Mouse (Mus musculus) intestine, postnatal 0 days (tissue): ENCODE data around the gene Nos3. TPM values are rescaled to one million over a fixed set of nuclear protein-coding genes. Genes with fewer than 3 reads are reported as not detected.

ENCODE experiments used
- ATAC-seq: fragments of 200-750 bp; cut with Nextera tagmentation; 2 replicates; pipeline ENCODE4 v1.8.0; 2017; ENCODE audit warnings: mild to moderate bottlenecking, moderate TSS enrichment, moderate library complexity
- H3K27ac ChIP-seq: fragments of 300-500 bp; sonication (generic); 2 replicates; pipeline ENCODE4 v1.5.1; 2014; ENCODE audit warnings: mild to moderate bottlenecking, low read depth, low read length, moderate library complexity
- H3K27me3 ChIP-seq: fragments of 300-500 bp; sonication (generic); replicated peaks from 2 replicates; pipeline ENCODE4 v1.6.1; 2014; ENCODE audit warnings: low read length, mixed read lengths; ENCODE audit not compliant: control insufficient read depth, insufficient read depth
- H3K36me3 ChIP-seq: fragments of 300-500 bp; sonication (generic); 2 replicates; pipeline ENCODE4 v1.6.1; 2014; ENCODE audit warnings: mild to moderate bottlenecking, moderate library complexity; ENCODE audit not compliant: control insufficient read depth, insufficient read depth
- H3K4me1 ChIP-seq: fragments of 300-500 bp; sonication (generic); replicated peaks from 2 replicates; pipeline ENCODE4 v1.6.1; 2014; ENCODE audit warnings: antibody characterized with exemption, low read length, mixed read lengths; ENCODE audit not compliant: control insufficient read depth, insufficient read depth
- H3K4me2 ChIP-seq: fragments of 300-500 bp; sonication (generic); replicated peaks from 2 replicates; pipeline ENCODE4 v1.6.1; 2014; ENCODE audit warnings: low read depth, mild to moderate bottlenecking, moderate library complexity
- H3K4me3 ChIP-seq: fragments of 300-500 bp; sonication (generic); 2 replicates; pipeline ENCODE4 v1.5.1; 2014; ENCODE audit warnings: low read depth, low read length
- H3K9ac ChIP-seq: fragments of 300-500 bp; sonication (generic); 2 replicates; pipeline ENCODE4 v1.6.1; 2014; ENCODE audit warnings: mild to moderate bottlenecking, low read depth, low read length
- H3K9me3 ChIP-seq: fragments of 300-500 bp; sonication (generic); 2 replicates; pipeline ENCODE4 v1.6.1; 2016; ENCODE audit warnings: mixed run types; ENCODE audit not compliant: control insufficient read depth
- CTCF ChIP-seq: sonication (generic); IDR thresholded peaks from 2 replicates; pipeline ENCODE4 v1.5.1; 2016; ENCODE audit warnings: low read depth, mild to moderate bottlenecking, control low read depth, antibody characterized with exemption, moderate library complexity
- WGBS: fragments of 180-500 bp; shearing (Covaris S2); extraction: QIAGEN DNeasy Blood & Tissue Kit; methylation state at CpG from one replicate; pipeline ENCODE4 v1.1.7; 2014; 5-methylcytosine and 5-hydroxymethylcytosine counted together
- polyA plus RNA-seq: library from polyadenylated mRNA; unstranded; fragments of >200 nt; fragmentation: Nextera tagmentation; extraction: Ambion mirVana; gene quantifications from 2 replicates; pipeline ENCODE4 v1.2.1, GENCODE M21; 2015

Nos3 gene
- polyA plus RNA-seq, 1 experiment from 2014 or later, result 3.5 TPM

GRCm38 (mm10) chr5:24326166-24326841 is 38.3 kb upstream of the Nos3 start:
- Histone ChIP-seq H3K27me3 (no peaks in the 10 kb centered on the region), H3K4me3 (no peak overlapping the region), H3K36me3 (no peaks in the 10 kb centered on the region), H3K4me1 (no peaks in the 10 kb centered on the region), H3K9me3 (no peaks in the 10 kb centered on the region), H3K9ac (no peak overlapping the region), H3K27ac (no peak overlapping the region), H3K4me2 (no peak overlapping the region)
- no peak for ATAC-seq
- no peak for TF ChIP-seq CTCF
- WGBS, result 91% methylated on average over 15 of the region's 15 CpGs

- 70% methylated on average over 4 of the region's 4 CpGs for WGBS
- Histone ChIP-seq H3K27me3 (no peaks in the 10 kb centered on the region), H3K4me3 (no peak overlapping the region), H3K9me3 (no peaks in the 10 kb centered on the region), H3K36me3 (no peaks in the 10 kb centered on the region; the same call in 1 of the 2 replicates), H3K9ac (no peak overlapping the region), H3K4me1 (no peaks in the 10 kb centered on the region), H3K27ac (no peak overlapping the region), H3K4me2 (no peak overlapping the region)
- no peak for ATAC-seq
- TF ChIP-seq CTCF, result no peak
Observed at GRCm38 (mm10) chr5:24326842-24327417, 37.7 kb upstream of the Nos3 start.

GRCm38 (mm10) chr5:24328813-24329211 is 35.8 kb upstream of the Nos3 start:
- Histone ChIP-seq H3K9ac (0 out of 2 replicates have a peak overlapping the region, but pooled peaks have one; percentile 23), H3K27ac (no peak overlapping the region), H3K36me3 (no peaks in the 10 kb centered on the region; the same call in 1 of the 2 replicates), H3K4me1 (no peaks in the 10 kb centered on the region), H3K27me3 (no peaks in the 10 kb centered on the region), H3K4me3 (peak overlapping the region; percentile 14; the same call in 1 of the 2 replicates), H3K4me2 (peak overlapping the region; percentile 61), H3K9me3 (no peaks in the 10 kb centered on the region)
- no peak for TF ChIP-seq CTCF
- WGBS, result 80% methylated on average over 6 of the region's 6 CpGs
- ATAC-seq, result no peak

- 9% methylated on average over 21 of the region's 27 CpGs for WGBS
- Histone ChIP-seq H3K9ac (0 out of 2 replicates have a peak overlapping the region, but pooled peaks have one; percentile 23), H3K36me3 (no peaks in the 10 kb centered on the region; the same call in 1 of the 2 replicates), H3K4me2 (peak overlapping the region; percentile 61), H3K27ac (no peak overlapping the region), H3K9me3 (no peaks in the 10 kb centered on the region), H3K27me3 (no peaks in the 10 kb centered on the region), H3K4me1 (no peaks in the 10 kb centered on the region), H3K4me3 (peak overlapping the region; percentile 14; the same call in 1 of the 2 replicates)
- peak; percentile 59 for ATAC-seq
- TF ChIP-seq CTCF, result no peak
Observed at GRCm38 (mm10) chr5:24329212-24329964, 35.2 kb upstream of the Nos3 start.

GRCm38 (mm10) chr5:24329965-24330298 is 34.7 kb upstream of the Nos3 start:
- Histone ChIP-seq H3K36me3 (no peaks in the 10 kb centered on the region; the same call in 1 of the 2 replicates), H3K27me3 (no peaks in the 10 kb centered on the region), H3K4me3 (no peak overlapping the region), H3K9me3 (no peaks in the 10 kb centered on the region), H3K9ac (no peak overlapping the region), H3K4me1 (no peaks in the 10 kb centered on the region), H3K4me2 (peak overlapping the region; percentile 61), H3K27ac (no peak overlapping the region)
- no peak for ATAC-seq
- WGBS, result 36% methylated on average over 5 of the region's 5 CpGs
- no peak for TF ChIP-seq CTCF

- TF ChIP-seq CTCF, result no peak
- Histone ChIP-seq H3K9ac (no peak overlapping the region), H3K4me1 (0 out of 2 replicates have a peak, but pooled peaks cover 3% of the 10 kb centered on the region), H3K4me3 (no peak overlapping the region), H3K27me3 (no peaks in the 10 kb centered on the region), H3K36me3 (no peaks in the 10 kb centered on the region; the same call in 1 of the 2 replicates), H3K4me2 (no peak overlapping the region), H3K9me3 (no peaks in the 10 kb centered on the region), H3K27ac (no peak overlapping the region)
- 75% methylated on average over 4 of the region's 4 CpGs for WGBS
- no peak for ATAC-seq
Observed at GRCm38 (mm10) chr5:24332401-24332800, 32.2 kb upstream of the Nos3 start.
